Mouse (Mus musculus): ENCODE measurements around the gene Gad1. TPM values are rescaled to one million over a fixed set of nuclear protein-coding genes. Genes with fewer than 3 reads are reported as not detected.

Gene Gad1
- polyA plus RNA-seq, 1 experiment from 2014 or later, result 0.12 TPM

DNA sequence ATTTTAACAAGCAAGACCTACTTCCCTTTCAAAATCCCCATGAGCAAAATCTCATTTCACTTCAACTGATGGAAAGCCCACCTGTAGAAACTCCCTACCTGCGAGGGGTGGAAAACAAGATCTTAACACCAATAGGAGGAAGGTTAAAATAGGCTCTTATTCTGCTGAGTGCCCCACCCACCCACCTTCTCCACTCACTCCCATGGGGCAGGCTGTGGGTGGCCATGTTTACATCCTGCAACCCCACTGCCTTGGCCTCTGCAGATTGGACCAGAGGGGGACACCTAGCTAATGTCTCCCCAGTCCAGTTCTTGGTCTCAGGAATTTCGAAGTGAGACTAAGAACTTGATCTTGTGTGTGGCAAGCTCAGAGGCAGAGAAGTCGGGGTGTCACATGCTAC is 77.0 kb downstream of the Gad1 start:
- H3K4me1 ChIP-seq (replicated peaks; ENCODE audit: control insufficient read depth, insufficient read depth, low read length), result no peaks in the 10 kb centered on the region
- no peak overlapping the region for H3K9ac ChIP-seq (ENCODE audit: low read depth, low read length)
- no peak overlapping the region for H3K4me2 ChIP-seq (replicated peaks; ENCODE audit: low read depth)
- H3K36me3 ChIP-seq (ENCODE audit: control insufficient read depth, insufficient read depth), result no peaks in the 10 kb centered on the region
- H3K27ac ChIP-seq (ENCODE audit: low read depth, low read length), result no peak overlapping the region
- 63% methylated on average over 3 of the region's 3 CpGs for WGBS
- no peak for ATAC-seq
- no peak overlapping the region for H3K4me3 ChIP-seq (ENCODE audit: low read depth, low read length)
- no peaks in the 10 kb centered on the region for H3K27me3 ChIP-seq (replicated peaks; ENCODE audit: control insufficient read depth, insufficient read depth, low read length)
- no peaks in the 10 kb centered on the region for H3K9me3 ChIP-seq (ENCODE audit: control insufficient read depth)
- no peak for TF ChIP-seq CTCF (IDR thresholded peaks at IDR 0.05; ENCODE audit: low read depth)

DNA sequence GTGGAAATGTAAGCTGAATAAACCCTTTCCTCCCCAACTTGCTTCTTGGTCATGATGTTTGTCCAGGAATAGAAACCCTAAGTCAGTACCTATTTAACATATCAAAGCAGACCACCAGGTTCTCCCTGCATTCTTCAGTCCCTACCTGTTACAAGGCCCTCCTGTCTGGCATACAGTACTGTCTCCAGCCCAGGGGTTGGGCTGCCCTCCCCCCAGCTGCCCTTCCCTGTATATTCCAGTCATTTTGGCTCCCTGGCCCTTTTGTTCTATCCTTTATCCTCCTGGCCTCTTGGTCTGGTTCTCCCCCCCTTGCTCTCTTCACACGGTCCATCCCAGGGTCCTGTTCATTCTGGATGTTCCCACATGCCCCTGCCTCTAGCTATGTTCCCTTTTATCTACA is 78.4 kb downstream of the Gad1 start:
- TF ChIP-seq CTCF (IDR thresholded peaks at IDR 0.05; ENCODE audit: low read depth), result no peak
- no peaks in the 10 kb centered on the region for H3K36me3 ChIP-seq (ENCODE audit: control insufficient read depth, insufficient read depth)

DNA sequence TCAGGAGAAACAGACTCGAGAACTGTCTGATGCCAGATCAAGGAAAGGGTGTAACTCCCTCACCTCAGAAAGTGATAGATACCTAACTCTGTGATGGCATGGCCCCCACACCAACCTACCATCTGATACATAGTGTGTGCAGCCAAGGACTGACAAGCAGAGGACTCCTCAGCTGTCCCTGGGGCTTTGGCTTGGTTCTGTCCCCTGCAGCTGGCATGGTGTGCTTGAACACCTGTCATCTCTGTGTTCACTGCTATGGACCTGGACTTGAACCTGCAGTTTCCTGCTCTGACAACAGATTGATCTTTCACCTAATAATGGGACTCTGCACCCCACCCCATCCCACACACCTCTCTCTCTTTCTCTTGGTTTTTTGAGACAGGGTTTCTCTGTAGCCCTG is 79.5 kb downstream of the Gad1 start:
- TF ChIP-seq CTCF (IDR thresholded peaks at IDR 0.05; ENCODE audit: low read depth), result no peak
- Histone ChIP-seq H3K36me3 (ENCODE audit: control insufficient read depth, insufficient read depth) (no peaks in the 10 kb centered on the region), H3K4me1 (replicated peaks; ENCODE audit: control insufficient read depth, insufficient read depth, low read length) (no peaks in the 10 kb centered on the region), H3K27me3 (replicated peaks; ENCODE audit: control insufficient read depth, insufficient read depth, low read length) (no peaks in the 10 kb centered on the region), H3K27ac (ENCODE audit: low read depth, low read length) (no peak overlapping the region), H3K4me3 (ENCODE audit: low read depth, low read length) (no peak overlapping the region), H3K9me3 (ENCODE audit: control insufficient read depth) (no peaks in the 10 kb centered on the region), H3K4me2 (replicated peaks; ENCODE audit: low read depth) (no peak overlapping the region), H3K9ac (ENCODE audit: low read depth, low read length) (no peak overlapping the region)
- ATAC-seq, result no peak
- WGBS, result 92% methylated on average over 1 of the region's 1 CpGs

More for the DNA sequence above, 78.4 kb downstream of the Gad1 start:
- no peaks in the 10 kb centered on the region for H3K9me3 ChIP-seq (ENCODE audit: control insufficient read depth)
- no peaks in the 10 kb centered on the region for H3K4me1 ChIP-seq (replicated peaks; ENCODE audit: control insufficient read depth, insufficient read depth, low read length)
- H3K27me3 ChIP-seq (replicated peaks; ENCODE audit: control insufficient read depth, insufficient read depth, low read length), result no peaks in the 10 kb centered on the region
- no peak overlapping the region for H3K27ac ChIP-seq (ENCODE audit: low read depth, low read length)
- no peak for ATAC-seq
- WGBS, result 85% methylated on average over 1 of the region's 1 CpGs
- H3K9ac ChIP-seq (ENCODE audit: low read depth, low read length), result no peak overlapping the region
- no peak overlapping the region for H3K4me2 ChIP-seq (replicated peaks; ENCODE audit: low read depth)
- no peak overlapping the region for H3K4me3 ChIP-seq (ENCODE audit: low read depth, low read length)

DNA sequence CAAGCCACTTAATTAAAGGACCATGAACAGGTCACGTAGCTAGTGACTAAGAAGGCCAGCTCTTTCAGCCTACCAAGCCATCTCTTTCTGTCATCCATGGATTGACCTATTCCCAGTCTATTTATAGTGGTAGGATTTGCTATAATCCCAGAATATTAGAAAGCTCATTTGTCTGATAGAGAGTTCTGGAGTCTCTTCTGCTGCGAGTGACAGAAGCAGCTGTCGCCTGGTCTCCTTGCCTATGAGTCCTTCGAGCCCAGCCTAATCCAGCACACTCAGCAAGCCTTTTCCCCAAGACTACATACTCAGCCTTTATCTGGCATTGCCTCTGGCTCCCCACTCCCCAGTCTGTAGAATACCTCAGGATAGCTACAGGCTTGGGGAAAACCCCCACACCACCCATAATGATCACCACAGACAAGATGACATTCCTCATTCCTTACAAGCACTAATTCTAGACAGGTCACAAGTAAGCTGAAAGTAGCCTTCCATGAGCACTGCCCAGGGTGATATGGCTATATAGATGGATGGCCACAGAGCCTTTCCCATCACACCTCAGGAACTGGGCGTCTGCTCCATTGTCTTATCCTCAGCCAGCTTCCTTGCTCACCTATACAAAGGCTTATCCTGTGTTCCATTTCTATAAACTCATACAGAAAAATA is 81.3 kb downstream of the Gad1 start:
- H3K4me3 ChIP-seq (ENCODE audit: low read depth, low read length), result no peak overlapping the region
- H3K4me1 ChIP-seq (replicated peaks; ENCODE audit: control insufficient read depth, insufficient read depth, low read length), result no peaks in the 10 kb centered on the region
- 86% methylated on average over 5 of the region's 5 CpGs for WGBS
- no peak overlapping the region for H3K27ac ChIP-seq (ENCODE audit: low read depth, low read length)
- TF ChIP-seq CTCF (IDR thresholded peaks at IDR 0.05; ENCODE audit: low read depth), result no peak
- no peak overlapping the region for H3K9ac ChIP-seq (ENCODE audit: low read depth, low read length)
- no peaks in the 10 kb centered on the region for H3K27me3 ChIP-seq (replicated peaks; ENCODE audit: control insufficient read depth, insufficient read depth, low read length)
- no peaks in the 10 kb centered on the region for H3K36me3 ChIP-seq (ENCODE audit: control insufficient read depth, insufficient read depth)
- H3K9me3 ChIP-seq (ENCODE audit: control insufficient read depth), result no peaks in the 10 kb centered on the region
- H3K4me2 ChIP-seq (replicated peaks; ENCODE audit: low read depth), result no peak overlapping the region
- no peak for ATAC-seq

DNA sequence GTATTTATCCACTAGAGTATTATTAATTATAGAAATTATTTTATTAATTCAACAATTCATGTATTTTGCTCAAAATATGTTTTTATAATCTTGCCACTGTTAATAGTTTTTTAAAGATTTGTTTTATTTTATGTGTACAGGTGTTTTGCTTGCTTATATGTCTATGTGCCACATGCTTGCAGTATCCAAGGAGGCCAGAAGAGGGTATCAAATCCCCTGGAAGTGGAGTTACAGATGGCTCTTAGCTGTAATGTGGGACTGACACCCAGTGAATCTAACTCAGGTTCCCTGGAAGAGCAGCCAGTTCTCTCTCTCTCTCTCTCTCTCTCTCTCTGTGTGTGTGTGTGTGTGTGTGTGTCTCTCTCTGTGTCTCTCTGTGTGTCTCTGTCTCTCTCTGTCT is 88.1 kb downstream of the Gad1 start:
- no peak overlapping the region for H3K9ac ChIP-seq (ENCODE audit: low read depth, low read length)
- no peaks in the 10 kb centered on the region for H3K4me1 ChIP-seq (replicated peaks; ENCODE audit: control insufficient read depth, insufficient read depth, low read length)
- H3K36me3 ChIP-seq (ENCODE audit: control insufficient read depth, insufficient read depth), result no peaks in the 10 kb centered on the region
- no peak for ATAC-seq
- no peak overlapping the region for H3K27ac ChIP-seq (ENCODE audit: low read depth, low read length)
- H3K4me2 ChIP-seq (replicated peaks; ENCODE audit: low read depth), result no peak overlapping the region
- H3K4me3 ChIP-seq (ENCODE audit: low read depth, low read length), result no peak overlapping the region
- TF ChIP-seq CTCF (IDR thresholded peaks at IDR 0.05; ENCODE audit: low read depth), result peak; percentile 50
- no peaks in the 10 kb centered on the region for H3K9me3 ChIP-seq (ENCODE audit: control insufficient read depth)
- no peaks in the 10 kb centered on the region for H3K27me3 ChIP-seq (replicated peaks; ENCODE audit: control insufficient read depth, insufficient read depth, low read length)

DNA sequence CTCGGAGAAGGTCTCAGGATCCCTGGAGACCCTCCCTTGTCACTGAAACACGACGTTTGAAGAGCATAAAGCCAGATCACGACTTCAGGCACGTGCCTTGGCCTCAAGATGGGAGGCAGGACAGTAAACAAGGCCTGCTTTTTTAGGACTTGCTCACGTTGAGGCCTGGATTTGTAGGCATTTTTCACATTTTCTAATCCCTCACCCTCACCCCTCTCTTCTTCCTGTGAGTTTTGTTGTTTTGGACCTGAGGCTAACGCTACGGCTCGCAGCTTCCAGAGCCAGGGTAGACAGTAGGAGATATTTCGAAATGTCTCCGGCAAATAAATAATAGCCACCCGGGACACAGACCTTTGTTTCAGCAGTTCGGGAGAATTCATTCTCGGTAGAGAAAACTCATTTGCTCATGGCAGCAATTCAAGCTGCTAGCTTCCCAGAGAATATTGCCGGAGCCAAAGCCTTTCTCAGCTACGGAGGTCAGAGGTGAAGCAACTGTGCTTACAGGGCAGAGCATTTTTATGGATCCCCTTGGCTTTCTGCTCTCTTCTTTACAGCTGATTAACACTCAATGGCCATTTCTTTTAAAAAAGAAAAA is 90.2 kb downstream of the Gad1 start:
- WGBS, result 52% methylated on average over 16 of the region's 16 CpGs

More for the DNA sequence above, 90.2 kb downstream of the Gad1 start:
- H3K27me3 ChIP-seq (replicated peaks; ENCODE audit: control insufficient read depth, insufficient read depth, low read length), result no peaks in the 10 kb centered on the region
- no peaks in the 10 kb centered on the region for H3K4me1 ChIP-seq (replicated peaks; ENCODE audit: control insufficient read depth, insufficient read depth, low read length)
- no peak for TF ChIP-seq CTCF (IDR thresholded peaks at IDR 0.05; ENCODE audit: low read depth)
- ATAC-seq, result no peak
- no peak overlapping the region for H3K4me2 ChIP-seq (replicated peaks; ENCODE audit: low read depth)
- no peak overlapping the region for H3K4me3 ChIP-seq (ENCODE audit: low read depth, low read length)
- no peaks in the 10 kb centered on the region for H3K9me3 ChIP-seq (ENCODE audit: control insufficient read depth)
- H3K9ac ChIP-seq (ENCODE audit: low read depth, low read length), result no peak overlapping the region
- no peak overlapping the region for H3K27ac ChIP-seq (ENCODE audit: low read depth, low read length)
- H3K36me3 ChIP-seq (ENCODE audit: control insufficient read depth, insufficient read depth), result no peaks in the 10 kb centered on the region
